Mouse (Mus musculus) kidney, adult 2 months (tissue): ENCODE measurements around the gene Mfap3l. TPM values are rescaled to one million over a fixed set of nuclear protein-coding genes. Genes with fewer than 3 reads are reported as not detected.
"Not testable (repeated sequence)": the region's sequence is repeated elsewhere in the genome, so short reads cannot be mapped to it uniquely, and the experiment has no call there.

Experiments used
- DNase-seq: peaks from one replicate; pipeline ENCODE4 v3.0.0; 2021
- H3K27ac ChIP-seq: fragments of 200-500 bp; 2 replicates; pipeline ENCODE4 v1.5.1; 2012; ENCODE audit warnings: low read depth, low read length, control low read depth, inconsistent platforms; ENCODE audit not compliant: insufficient read depth
- H3K27me3 ChIP-seq: fragments of 200-500 bp; replicated peaks from 2 replicates; pipeline ENCODE4 v1.6.1; 2012; ENCODE audit warnings: mild to moderate bottlenecking, moderate library complexity, low read length, inconsistent platforms; ENCODE audit not compliant: control insufficient read depth, insufficient read depth
- H3K36me3 ChIP-seq: fragments of 200-500 bp; 2 replicates; pipeline ENCODE4 v1.6.1; 2012; ENCODE audit warnings: mild to moderate bottlenecking, moderate library complexity, low read length, inconsistent platforms; ENCODE audit not compliant: control insufficient read depth, insufficient read depth
- H3K4me1 ChIP-seq: fragments of 200-500 bp; 2 replicates; pipeline ENCODE4 v1.6.1; 2011; ENCODE audit warnings: low read length; ENCODE audit not compliant: control insufficient read depth, insufficient read depth
- H3K4me3 ChIP-seq: fragments of 200-500 bp; 2 replicates; pipeline ENCODE4 v1.5.1; 2011; ENCODE audit warnings: mild to moderate bottlenecking, low read depth, low read length, control low read depth; ENCODE audit not compliant: insufficient read depth
- CTCF ChIP-seq: fragments of 200-500 bp; conservative IDR thresholded peaks from 2 replicates; pipeline ENCODE4 v1.5.1; 2011; ENCODE audit warnings: low read depth, mild to moderate bottlenecking, control low read depth, low read length, moderate library complexity, mixed read lengths; ENCODE audit not compliant: insufficient read depth, insufficient read length
- POLR2A ChIP-seq: fragments of 200-500 bp; IDR thresholded peaks from one replicate; pipeline ENCODE4 v1.6.1; 2011; ENCODE audit warnings: low read depth, low read length, control low read depth
- WGBS: fragments of 180-500 bp; shearing (Covaris S2); methylation state at CpG from one replicate; pipeline ENCODE4 v1.1.7; 2018; 5-methylcytosine and 5-hydroxymethylcytosine counted together
- polyA plus RNA-seq: library from polyadenylated mRNA; depleted of rRNA; stranded (reverse); fragments of >200 nt; gene quantifications from 2 replicates; pipeline ENCODE4 v1.2.3, GENCODE M21; 2012; rRNA removed

Gene Mfap3l
- polyA plus RNA-seq, result 18.7 and 21.3 TPM in 2 replicates

- Histone ChIP-seq H3K4me3 (peak within 1 kb of the TSS; percentile 96), H3K27me3 (no peaks in the 10 kb centered on the region), H3K36me3 (no peaks in the 10 kb centered on the region), H3K4me1 (peaks cover 7% of the 10 kb centered on the region; the same call in 1 of the 2 replicates), H3K27ac (peak within 1 kb of the TSS; percentile 89)
- TF ChIP-seq POLR2A (no peak), CTCF (no peak)
- peak; percentile 96 for DNase-seq
- WGBS, result under 1% methylated on average over 60 of the region's 60 CpGs
Measured at GRCm38 (mm10) chr8:60632250-60632932, at the start of gene Mfap3l. Mfap3l (plus strand) TSS chr8:60632827.

- TF ChIP-seq POLR2A (no peak), CTCF (no peak)
- no peak for DNase-seq
- WGBS, result 76% methylated on average over 2 of the region's 2 CpGs
- no peak overlapping the region for H3K4me3 ChIP-seq
- H3K4me1 ChIP-seq, result peaks cover 7% of the 10 kb centered on the region; the same call in 1 of the 2 replicates
- H3K36me3 ChIP-seq, result no peaks in the 10 kb centered on the region
- no peaks in the 10 kb centered on the region for H3K27me3 ChIP-seq
- H3K27ac ChIP-seq, result no peak overlapping the region
Measured at GRCm38 (mm10) chr8:60583369-60583768, 49.3 kb upstream of the Mfap3l start.

GRCm38 (mm10) chr8:60591352-60592105, 41.1 kb upstream of the Mfap3l start:
- H3K4me1 ChIP-seq, H3K27ac ChIP-seq, H3K36me3 ChIP-seq, H3K4me3 ChIP-seq, DNase-seq, H3K27me3 ChIP-seq: not testable (repeated sequence)
- WGBS, result 90% methylated on average over 29 of the region's 29 CpGs

- Histone ChIP-seq H3K27ac (no peak overlapping the region), H3K36me3 (no peaks in the 10 kb centered on the region), H3K4me1 (no peaks in the 10 kb centered on the region), H3K4me3 (no peak overlapping the region), H3K27me3 (no peaks in the 10 kb centered on the region)
- peak; percentile 76 for DNase-seq
- TF ChIP-seq CTCF, result peak; percentile 88
- no peak for TF ChIP-seq POLR2A
- WGBS, result 60% methylated on average over 3 of the region's 3 CpGs
Measured at GRCm38 (mm10) chr8:60594761-60595160, 37.9 kb upstream of the Mfap3l start.

- Histone ChIP-seq H3K4me1 (no peaks in the 10 kb centered on the region), H3K27ac (no peak overlapping the region), H3K36me3 (no peaks in the 10 kb centered on the region), H3K4me3 (no peak overlapping the region), H3K27me3 (no peaks in the 10 kb centered on the region)
- TF ChIP-seq POLR2A, result no peak
- TF ChIP-seq CTCF, result no peak
- no peak for DNase-seq
Measured at GRCm38 (mm10) chr8:60611580-60612111, 21.0 kb upstream of the Mfap3l start.

- Histone ChIP-seq H3K27me3 (no peaks in the 10 kb centered on the region), H3K4me1 (no peaks in the 10 kb centered on the region), H3K36me3 (no peaks in the 10 kb centered on the region), H3K27ac (no peak overlapping the region), H3K4me3 (no peak overlapping the region)
- TF ChIP-seq POLR2A, result no peak
- TF ChIP-seq CTCF, result no peak
- peak; percentile 34 for DNase-seq
- 21% methylated on average over 2 of the region's 2 CpGs for WGBS
Measured at GRCm38 (mm10) chr8:60616928-60617327, 15.7 kb upstream of the Mfap3l start.

- Histone ChIP-seq H3K36me3 (no peaks in the 10 kb centered on the region), H3K27ac (no peak overlapping the region), H3K4me3 (no peak overlapping the region), H3K4me1 (no peaks in the 10 kb centered on the region), H3K27me3 (no peaks in the 10 kb centered on the region)
- no peak for DNase-seq
- WGBS, result 76% methylated on average over 4 of the region's 4 CpGs
- TF ChIP-seq POLR2A, result no peak
- no peak for TF ChIP-seq CTCF
Measured at GRCm38 (mm10) chr8:60621561-60621960, 11.1 kb upstream of the Mfap3l start.
